Mouse (Mus musculus): Measurements from ENCODE around the gene Bsn. TPM values are rescaled to one million over a fixed set of nuclear protein-coding genes. Genes with fewer than 3 reads are reported as not detected.

Gene Bsn
- polyA plus RNA-seq, 1 experiment from 2014 or later: 1.5 TPM

DNA sequence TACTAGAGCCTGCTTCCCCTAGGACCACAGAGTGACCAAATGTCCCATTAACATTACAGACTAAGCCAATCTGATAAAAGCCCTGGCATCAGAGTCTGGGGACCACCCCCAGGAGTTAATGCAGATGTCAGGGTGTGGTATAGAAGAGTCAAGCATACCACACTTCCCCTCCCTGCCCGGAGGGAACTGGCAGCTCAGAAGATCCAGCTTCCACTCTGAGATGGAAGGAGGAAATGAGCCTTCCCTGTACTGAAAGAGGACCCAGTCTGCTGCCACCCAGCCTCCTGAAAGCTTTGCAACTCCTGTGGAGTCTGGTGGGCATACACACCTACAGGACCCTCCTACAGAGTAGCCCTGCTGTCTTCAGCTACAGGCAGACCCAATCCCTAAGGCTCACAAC lies 135.1 kb downstream of the Bsn start:
- Histone ChIP-seq H3K4me3 (ENCODE audit: low read depth, low read length) (no peak overlapping the region), H3K36me3 (ENCODE audit: control insufficient read depth, insufficient read depth, low read length) (peaks cover 17% of the 10 kb centered on the region), H3K27me3 (ENCODE audit: control insufficient read depth, insufficient read depth, low read length) (no peaks in the 10 kb centered on the region), H3K4me1 (ENCODE audit: control insufficient read depth, insufficient read depth, low read length) (0 out of 2 replicates have a peak, but pooled peaks cover 3% of the 10 kb centered on the region), H3K27ac (replicated peaks; ENCODE audit: low read depth, low read length) (no peak overlapping the region), H3K9me3 (ENCODE audit: control insufficient read depth, low read length) (no peaks in the 10 kb centered on the region), H3K4me2 (ENCODE audit: low read depth, severe bottlenecking) (no peak overlapping the region), H3K9ac (ENCODE audit: low read length) (no peak overlapping the region)
- ATAC-seq (ENCODE audit: insufficient number of reproducible peaks, low FRiP score, low TSS enrichment, low read depth): no peak
- no peak for DNase-seq (ENCODE audit: low spot score)
- 50% methylated on average over 1 of the region's 1 CpGs for WGBS

DNA sequence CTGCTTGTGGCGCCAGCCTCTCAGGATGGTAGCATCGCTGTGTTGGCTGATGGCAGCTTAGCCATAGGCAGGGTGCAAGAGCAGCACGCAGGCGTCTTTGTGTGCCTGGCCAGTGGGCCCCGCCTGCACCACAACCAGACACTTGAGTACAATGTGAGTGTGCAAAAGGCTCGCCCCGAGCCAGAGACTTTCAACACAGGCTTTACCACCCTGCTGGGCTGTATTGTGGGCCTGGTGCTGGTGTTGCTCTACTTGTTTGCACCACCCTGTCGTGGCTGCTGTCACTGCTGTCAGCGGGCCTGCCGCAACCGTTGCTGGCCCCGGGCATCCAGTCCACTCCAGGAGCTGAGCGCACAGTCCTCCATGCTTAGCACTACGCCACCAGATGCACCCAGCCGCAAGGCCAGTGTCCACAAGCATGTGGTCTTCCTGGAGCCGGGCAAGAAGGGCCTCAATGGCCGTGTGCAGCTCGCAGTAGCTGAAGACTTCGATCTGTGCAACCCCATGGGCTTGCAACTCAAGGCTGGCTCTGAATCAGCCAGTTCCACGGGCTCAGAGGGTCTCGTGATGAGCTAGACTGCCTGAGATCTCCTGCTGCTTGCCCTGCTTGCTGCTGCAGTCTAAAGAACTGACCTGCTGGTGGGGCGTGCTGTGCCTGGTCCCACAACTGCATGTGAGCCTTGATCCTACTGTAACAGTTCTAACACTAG lies 135.7 kb downstream of the Bsn start:
- WGBS: 88% methylated on average over 22 of the region's 22 CpGs
- DNase-seq (ENCODE audit: low spot score) (no peak), ATAC-seq (ENCODE audit: insufficient number of reproducible peaks, low FRiP score, low TSS enrichment, low read depth) (no peak)
- H3K4me3 ChIP-seq (ENCODE audit: low read depth, low read length): no peak overlapping the region
- H3K9me3 ChIP-seq (ENCODE audit: control insufficient read depth, low read length): no peaks in the 10 kb centered on the region
- no peaks in the 10 kb centered on the region for H3K27me3 ChIP-seq (ENCODE audit: control insufficient read depth, insufficient read depth, low read length)
- no peak overlapping the region for H3K4me2 ChIP-seq (ENCODE audit: low read depth, severe bottlenecking)
- H3K9ac ChIP-seq (ENCODE audit: low read length): no peak overlapping the region
- peaks cover 7% of the 10 kb centered on the region; the same call in 1 of the 2 replicates for H3K4me1 ChIP-seq (ENCODE audit: control insufficient read depth, insufficient read depth, low read length)
- no peak overlapping the region for H3K27ac ChIP-seq (replicated peaks; ENCODE audit: low read depth, low read length)
- peaks cover 17% of the 10 kb centered on the region for H3K36me3 ChIP-seq (ENCODE audit: control insufficient read depth, insufficient read depth, low read length)

DNA sequence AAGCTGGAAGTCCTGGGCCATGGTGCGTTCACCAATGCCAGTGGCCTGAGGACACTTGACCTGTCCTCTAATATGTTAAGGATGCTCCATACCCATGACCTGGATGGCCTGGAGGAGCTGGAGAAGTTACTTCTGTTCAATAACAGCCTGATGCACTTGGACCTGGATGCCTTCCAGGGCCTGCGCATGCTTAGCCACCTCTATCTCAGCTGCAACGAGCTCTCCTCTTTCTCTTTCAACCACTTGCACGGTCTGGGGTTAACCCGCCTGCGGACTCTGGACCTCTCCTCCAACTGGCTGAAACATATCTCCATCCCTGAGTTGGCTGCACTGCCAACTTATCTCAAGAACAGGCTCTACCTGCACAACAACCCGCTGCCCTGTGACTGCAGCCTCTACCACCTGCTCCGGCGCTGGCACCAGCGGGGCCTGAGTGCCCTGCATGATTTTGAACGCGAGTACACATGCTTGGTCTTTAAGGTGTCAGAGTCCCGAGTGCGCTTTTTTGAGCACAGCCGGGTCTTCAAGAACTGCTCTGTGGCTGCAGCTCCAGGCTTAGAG lies 136.4 kb downstream of the Bsn start:
- Histone ChIP-seq H3K27ac (replicated peaks; ENCODE audit: low read depth, low read length) (no peak overlapping the region), H3K36me3 (ENCODE audit: control insufficient read depth, insufficient read depth, low read length) (peaks cover 17% of the 10 kb centered on the region), H3K4me1 (ENCODE audit: control insufficient read depth, insufficient read depth, low read length) (peaks cover 7% of the 10 kb centered on the region; the same call in 1 of the 2 replicates), H3K9me3 (ENCODE audit: control insufficient read depth, low read length) (no peaks in the 10 kb centered on the region), H3K9ac (ENCODE audit: low read length) (no peak overlapping the region), H3K4me2 (ENCODE audit: low read depth, severe bottlenecking) (no peak overlapping the region), H3K4me3 (ENCODE audit: low read depth, low read length) (no peak overlapping the region), H3K27me3 (ENCODE audit: control insufficient read depth, insufficient read depth, low read length) (no peaks in the 10 kb centered on the region)
- WGBS: 92% methylated on average over 15 of the region's 15 CpGs
- DNase-seq (ENCODE audit: low spot score) (no peak), ATAC-seq (ENCODE audit: insufficient number of reproducible peaks, low FRiP score, low TSS enrichment, low read depth) (no peak)

DNA sequence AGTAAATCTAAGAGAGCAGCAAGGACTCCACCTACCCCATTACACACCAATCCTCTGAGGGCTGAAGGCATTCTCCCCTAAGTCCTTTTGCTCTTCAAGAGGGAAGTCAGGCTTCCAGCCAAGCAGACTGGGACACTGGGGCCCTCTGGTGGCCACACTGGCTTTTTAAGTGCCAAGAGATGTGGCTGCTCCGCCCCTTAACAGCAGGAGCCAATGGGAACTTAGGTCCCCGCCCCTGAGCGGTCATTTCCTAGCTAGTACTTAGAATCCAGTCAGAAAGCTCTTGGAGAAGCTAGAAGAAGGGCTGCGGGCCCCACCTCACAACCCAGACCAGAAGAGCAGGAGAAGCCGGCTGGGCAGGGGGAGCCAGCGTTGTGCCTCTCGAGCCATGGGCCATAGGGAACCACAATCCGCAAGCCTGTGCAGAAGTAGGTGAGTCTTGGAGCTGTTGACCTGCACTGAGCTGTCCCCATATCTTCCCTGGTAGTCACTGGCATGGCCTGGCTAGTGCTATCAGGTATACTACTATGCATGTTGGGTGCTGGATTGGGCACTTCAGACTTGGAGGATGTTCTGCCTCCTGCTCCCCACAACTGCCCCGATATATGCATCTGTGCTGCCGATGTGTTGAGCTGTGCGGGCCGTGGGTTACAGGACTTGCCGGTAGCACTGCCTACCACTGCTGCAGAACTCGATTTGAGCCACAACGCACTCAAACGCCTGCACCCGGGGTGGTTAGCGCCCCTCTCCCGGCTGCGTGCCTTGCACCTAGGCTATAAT lies 137.1 kb downstream of the Bsn start, which contains the start of gene Amigo3:
Amigo3 (plus strand) TSS at position 275 of the 780 bp plus-strand sequence.
- Histone ChIP-seq H3K4me1 (ENCODE audit: control insufficient read depth, insufficient read depth, low read length) (peaks cover 7% of the 10 kb centered on the region; the same call in 1 of the 2 replicates), H3K27me3 (ENCODE audit: control insufficient read depth, insufficient read depth, low read length) (no peaks in the 10 kb centered on the region), H3K27ac (replicated peaks; ENCODE audit: low read depth, low read length) (no peak within 1 kb of the TSS), H3K4me3 (ENCODE audit: low read depth, low read length) (no peak within 1 kb of the TSS), H3K4me2 (ENCODE audit: low read depth, severe bottlenecking) (0 out of 2 replicates have a peak within 1 kb of the TSS, but pooled peaks have one; percentile 15), H3K9ac (ENCODE audit: low read length) (no peak within 1 kb of the TSS), H3K9me3 (ENCODE audit: control insufficient read depth, low read length) (no peaks in the 10 kb centered on the region), H3K36me3 (ENCODE audit: control insufficient read depth, insufficient read depth, low read length) (peaks cover 17% of the 10 kb centered on the region)
- 58% methylated on average over 20 of the region's 20 CpGs for WGBS
- DNase-seq (ENCODE audit: low spot score) (peak; percentile 98), ATAC-seq (ENCODE audit: insufficient number of reproducible peaks, low FRiP score, low TSS enrichment, low read depth) (peak; percentile 14; the same call in 1 of the 2 replicates)

DNA sequence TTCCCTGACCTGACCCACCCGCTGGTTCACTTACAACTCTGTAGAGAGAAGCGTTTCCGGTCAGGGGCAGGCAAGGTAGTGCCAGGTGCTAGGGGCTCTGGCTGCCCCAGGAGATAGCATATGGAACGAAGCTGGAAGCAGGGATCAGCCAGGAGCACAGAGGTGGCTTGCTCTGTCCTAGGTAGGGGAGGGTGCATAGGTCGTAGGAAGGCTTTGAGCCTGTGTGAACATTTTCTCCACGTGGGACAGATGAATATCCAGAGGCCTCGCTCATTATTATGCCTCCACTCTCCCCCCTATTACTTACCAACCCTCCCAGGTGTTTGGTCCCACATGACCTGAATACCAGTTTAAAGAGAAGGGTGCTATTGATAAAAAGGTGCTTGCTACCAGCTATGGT lies 137.8 kb downstream of the Bsn start:
- Histone ChIP-seq H3K4me2 (ENCODE audit: low read depth, severe bottlenecking) (no peak overlapping the region), H3K4me3 (ENCODE audit: low read depth, low read length) (no peak overlapping the region), H3K9ac (ENCODE audit: low read length) (no peak overlapping the region), H3K27ac (replicated peaks; ENCODE audit: low read depth, low read length) (no peak overlapping the region), H3K4me1 (ENCODE audit: control insufficient read depth, insufficient read depth, low read length) (peaks cover 7% of the 10 kb centered on the region; the same call in 1 of the 2 replicates), H3K27me3 (ENCODE audit: control insufficient read depth, insufficient read depth, low read length) (no peaks in the 10 kb centered on the region), H3K36me3 (ENCODE audit: control insufficient read depth, insufficient read depth, low read length) (peaks cover 17% of the 10 kb centered on the region), H3K9me3 (ENCODE audit: control insufficient read depth, low read length) (no peaks in the 10 kb centered on the region)
- no peak for ATAC-seq (ENCODE audit: insufficient number of reproducible peaks, low FRiP score, low TSS enrichment, low read depth)
- 74% methylated on average over 7 of the region's 7 CpGs for WGBS
- DNase-seq (ENCODE audit: low spot score): no peak

DNA sequence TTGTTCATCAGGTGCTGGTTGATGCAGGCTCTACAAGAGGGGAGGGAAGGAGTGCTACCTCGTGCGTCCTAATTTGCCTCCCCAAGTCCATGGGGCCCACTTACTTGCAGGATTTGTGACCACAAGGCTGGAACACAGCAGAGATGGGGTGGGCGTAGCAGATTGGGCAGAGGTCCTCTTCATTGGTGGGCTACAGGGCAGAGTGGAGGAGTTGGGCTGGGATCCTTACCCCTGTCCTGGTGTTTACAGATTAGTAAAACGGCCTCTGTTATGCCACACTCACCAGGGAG lies 138.3 kb downstream of the Bsn start:
- WGBS: 75% methylated on average over 4 of the region's 4 CpGs
- H3K4me2 ChIP-seq (ENCODE audit: low read depth, severe bottlenecking): no peak overlapping the region
- no peaks in the 10 kb centered on the region for H3K9me3 ChIP-seq (ENCODE audit: control insufficient read depth, low read length)
- H3K4me3 ChIP-seq (ENCODE audit: low read depth, low read length): no peak overlapping the region
- no peaks in the 10 kb centered on the region for H3K27me3 ChIP-seq (ENCODE audit: control insufficient read depth, insufficient read depth, low read length)
- H3K4me1 ChIP-seq (ENCODE audit: control insufficient read depth, insufficient read depth, low read length): peaks cover 7% of the 10 kb centered on the region; the same call in 1 of the 2 replicates
- peaks cover 17% of the 10 kb centered on the region for H3K36me3 ChIP-seq (ENCODE audit: control insufficient read depth, insufficient read depth, low read length)
- DNase-seq (ENCODE audit: low spot score): no peak
- ATAC-seq (ENCODE audit: insufficient number of reproducible peaks, low FRiP score, low TSS enrichment, low read depth): no peak
- H3K9ac ChIP-seq (ENCODE audit: low read length): no peak overlapping the region
- H3K27ac ChIP-seq (replicated peaks; ENCODE audit: low read depth, low read length): no peak overlapping the region

DNA sequence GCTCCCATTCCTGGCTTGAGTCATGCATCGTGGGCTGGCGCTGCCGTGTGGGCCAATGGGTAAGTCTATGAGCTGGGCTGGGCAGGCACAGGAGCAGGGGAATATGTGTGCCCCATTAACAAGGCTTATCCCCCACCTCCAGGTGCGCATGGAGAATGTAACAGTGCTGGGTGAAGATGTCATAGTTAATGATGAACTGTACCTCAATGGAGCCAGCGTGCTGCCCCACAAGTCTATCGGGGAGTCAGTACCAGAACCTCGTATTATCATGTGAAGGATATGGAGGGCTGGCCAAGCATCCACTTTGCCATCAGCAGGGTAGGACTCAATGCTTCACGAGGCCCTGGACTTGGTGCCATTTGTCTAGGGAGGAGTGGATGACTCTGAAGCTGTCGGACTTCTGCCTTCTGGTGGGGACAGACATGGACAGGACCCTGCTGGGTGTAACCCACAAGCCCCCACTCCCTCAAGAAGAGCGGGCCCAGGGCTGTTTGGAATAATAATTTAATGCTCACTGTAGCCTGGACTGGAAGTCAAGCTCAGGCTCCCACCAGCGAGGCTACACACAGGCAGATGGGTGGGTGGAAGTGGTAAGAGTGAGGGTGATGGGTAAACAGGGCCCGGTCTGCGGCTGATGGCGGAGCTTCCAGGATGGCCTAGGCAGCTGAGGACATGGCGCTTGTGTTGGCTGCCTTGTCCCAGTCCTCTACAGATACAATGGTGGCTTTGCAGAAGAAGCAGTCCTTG lies 138.8 kb downstream of the Bsn start:
- H3K27ac ChIP-seq (replicated peaks; ENCODE audit: low read depth, low read length): no peak overlapping the region
- no peak overlapping the region for H3K9ac ChIP-seq (ENCODE audit: low read length)
- no peak for ATAC-seq (ENCODE audit: insufficient number of reproducible peaks, low FRiP score, low TSS enrichment, low read depth)
- H3K27me3 ChIP-seq (ENCODE audit: control insufficient read depth, insufficient read depth, low read length): no peaks in the 10 kb centered on the region
- WGBS: 94% methylated on average over 15 of the region's 15 CpGs
- H3K9me3 ChIP-seq (ENCODE audit: control insufficient read depth, low read length): no peaks in the 10 kb centered on the region
- no peak overlapping the region for H3K4me3 ChIP-seq (ENCODE audit: low read depth, low read length)
- H3K4me2 ChIP-seq (ENCODE audit: low read depth, severe bottlenecking): no peak overlapping the region
- peaks cover 19% of the 10 kb centered on the region for H3K36me3 ChIP-seq (ENCODE audit: control insufficient read depth, insufficient read depth, low read length)
- H3K4me1 ChIP-seq (ENCODE audit: control insufficient read depth, insufficient read depth, low read length): peaks cover 7% of the 10 kb centered on the region; the same call in 1 of the 2 replicates
- no peak for DNase-seq (ENCODE audit: low spot score)

Data from limb, embryonic 11.5 days (tissue).